Mouse (Mus musculus): Measurements from ENCODE around the gene Phactr2. TPM values are rescaled to one million over a fixed set of nuclear protein-coding genes. Genes with fewer than 3 reads are reported as not detected.
A peak's percentile ranks its signal among the peaks of the same experiment; 100 is the strongest.

Gene Phactr2
- polyA plus RNA-seq, 1 experiment from 2014 or later = 16.8 TPM

DNA sequence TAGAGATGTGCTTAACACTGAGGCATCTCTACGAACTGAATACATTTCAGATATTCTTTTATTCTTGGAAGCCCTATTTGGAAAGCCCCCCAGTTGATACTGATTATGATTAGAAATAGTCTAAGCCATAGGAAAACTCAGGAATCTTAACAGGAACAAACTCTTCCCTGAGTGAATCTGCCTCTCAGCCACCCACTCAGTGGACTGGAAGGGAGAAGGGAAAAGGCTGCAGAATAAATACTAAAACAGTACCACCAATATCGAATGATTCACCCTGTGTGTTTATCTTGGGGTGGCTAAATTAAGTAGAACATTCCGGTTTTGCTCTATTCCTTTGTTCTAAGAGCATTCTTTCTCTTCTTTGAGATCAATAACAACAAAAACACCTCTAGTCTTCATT, 63.2 kb downstream of the Phactr2 start:
- 72% methylated on average over 3 of the region's 3 CpGs for WGBS
- Histone ChIP-seq H3K4me1 (replicated peaks; ENCODE audit: control insufficient read depth, insufficient read depth) (no peaks in the 10 kb centered on the region; the same call in 1 of the 2 replicates), H3K9me3 (ENCODE audit: control insufficient read depth, low read length) (no peaks in the 10 kb centered on the region), H3K4me2 (replicated peaks; ENCODE audit: low read depth) (no peak overlapping the region), H3K36me3 (ENCODE audit: control insufficient read depth, insufficient read depth, low read length) (no peaks in the 10 kb centered on the region), H3K27me3 (ENCODE audit: control insufficient read depth, insufficient read depth, low read length) (no peaks in the 10 kb centered on the region), H3K4me3 (ENCODE audit: low read depth, low read length) (no peak overlapping the region), H3K27ac (replicated peaks) (no peak overlapping the region), H3K9ac (ENCODE audit: low read length) (no peak overlapping the region)
- ATAC-seq (ENCODE audit: low FRiP score, low TSS enrichment) (no peak), DNase-seq (ENCODE audit: low spot score) (no peak)
- no peak for TF ChIP-seq CTCF (IDR thresholded peaks at IDR 0.05; ENCODE audit: low read depth)
- TF ChIP-seq EP300 (optimal IDR thresholded peaks at IDR 0.05) = no peak

DNA sequence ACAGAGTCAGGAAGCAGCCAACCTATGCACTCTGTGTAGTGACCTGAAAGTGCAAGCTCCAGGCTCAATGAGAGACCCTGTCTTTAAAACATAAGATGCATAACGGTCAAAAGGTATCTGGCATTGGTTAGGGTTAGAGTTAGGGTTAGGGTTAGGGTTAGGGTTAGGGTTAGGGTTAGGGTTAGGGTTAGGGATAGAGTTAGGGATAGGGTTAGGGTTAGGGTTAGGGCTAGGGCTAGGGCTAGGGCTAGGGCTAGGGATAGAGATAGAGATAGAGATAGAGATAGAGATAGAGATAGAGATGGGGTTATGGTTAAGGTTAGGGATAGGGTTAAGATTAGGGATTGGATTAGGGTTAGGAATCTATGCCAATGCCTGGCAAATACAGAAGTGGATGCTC, 72.2 kb downstream of the Phactr2 start:
- Histone ChIP-seq H3K27ac (replicated peaks) (no peak overlapping the region), H3K9me3 (ENCODE audit: control insufficient read depth, low read length) (no peaks in the 10 kb centered on the region), H3K4me2 (replicated peaks; ENCODE audit: low read depth) (no peak overlapping the region), H3K9ac (ENCODE audit: low read length) (no peak overlapping the region), H3K27me3 (ENCODE audit: control insufficient read depth, insufficient read depth, low read length) (no peaks in the 10 kb centered on the region), H3K36me3 (ENCODE audit: control insufficient read depth, insufficient read depth, low read length) (no peaks in the 10 kb centered on the region), H3K4me3 (ENCODE audit: low read depth, low read length) (no peak overlapping the region), H3K4me1 (replicated peaks; ENCODE audit: control insufficient read depth, insufficient read depth) (no peaks in the 10 kb centered on the region)
- DNase-seq (ENCODE audit: low spot score) (no peak), ATAC-seq (ENCODE audit: low FRiP score, low TSS enrichment) (no peak)
- 85% methylated on average over 1 of the region's 1 CpGs for WGBS
- TF ChIP-seq CTCF (IDR thresholded peaks at IDR 0.05; ENCODE audit: low read depth) = no peak
- TF ChIP-seq EP300 (optimal IDR thresholded peaks at IDR 0.05) = no peak

DNA sequence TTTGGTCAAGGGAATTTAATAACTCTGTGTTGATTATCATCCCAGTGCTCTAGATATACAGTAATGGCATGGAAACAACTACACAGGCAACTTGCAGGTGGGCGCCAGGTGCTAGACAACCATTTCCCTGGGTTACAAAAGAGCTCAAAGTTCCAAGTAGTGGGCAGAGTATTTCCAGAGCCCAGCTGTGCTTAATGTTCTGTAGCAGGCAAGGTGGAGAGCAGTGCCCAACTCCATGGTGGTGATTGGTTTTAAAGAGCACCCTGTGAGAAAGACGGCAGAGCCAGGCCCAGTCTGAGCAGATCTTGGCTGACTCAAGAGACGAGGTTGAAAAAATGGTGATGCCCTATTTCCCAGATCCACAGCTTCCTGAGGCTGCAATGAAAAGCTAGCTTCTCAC, 78.5 kb downstream of the Phactr2 start:
- no peak for TF ChIP-seq EP300 (optimal IDR thresholded peaks at IDR 0.05)
- TF ChIP-seq CTCF (IDR thresholded peaks at IDR 0.05; ENCODE audit: low read depth) = no peak
- Histone ChIP-seq H3K27me3 (ENCODE audit: control insufficient read depth, insufficient read depth, low read length) (no peaks in the 10 kb centered on the region), H3K9me3 (ENCODE audit: control insufficient read depth, low read length) (no peaks in the 10 kb centered on the region), H3K4me3 (ENCODE audit: low read depth, low read length) (no peak overlapping the region), H3K27ac (replicated peaks) (no peak overlapping the region), H3K4me2 (replicated peaks; ENCODE audit: low read depth) (no peak overlapping the region), H3K36me3 (ENCODE audit: control insufficient read depth, insufficient read depth, low read length) (no peaks in the 10 kb centered on the region), H3K9ac (ENCODE audit: low read length) (no peak overlapping the region), H3K4me1 (replicated peaks; ENCODE audit: control insufficient read depth, insufficient read depth) (no peaks in the 10 kb centered on the region)
- 92% methylated on average over 3 of the region's 3 CpGs for WGBS
- DNase-seq (ENCODE audit: low spot score) (no peak), ATAC-seq (ENCODE audit: low FRiP score, low TSS enrichment) (no peak)

DNA sequence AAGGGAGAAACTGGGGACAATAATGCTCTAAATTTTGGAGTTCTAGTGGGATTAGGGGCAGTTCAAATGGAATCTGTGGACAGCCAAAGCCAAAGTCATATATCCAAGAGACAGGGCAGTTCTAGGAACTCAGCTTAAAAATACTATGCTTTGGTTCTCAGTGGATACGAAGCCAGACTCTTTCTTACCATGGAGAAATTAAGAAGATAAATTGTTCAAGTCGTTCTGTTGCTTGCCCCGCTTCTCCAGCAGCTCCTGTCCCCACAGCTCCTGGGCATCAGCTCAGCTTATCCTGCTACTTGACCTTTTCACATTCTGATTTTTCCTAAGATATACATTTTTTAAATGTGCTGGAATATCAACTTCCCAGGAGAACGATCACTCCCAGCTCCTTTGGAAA, 80.2 kb downstream of the Phactr2 start:
- peak overlapping the region; percentile 49; the same call in 1 of the 2 replicates for H3K27ac ChIP-seq (replicated peaks)
- H3K4me2 ChIP-seq (replicated peaks; ENCODE audit: low read depth) = no peak overlapping the region
- no peak overlapping the region for H3K9ac ChIP-seq (ENCODE audit: low read length)
- no peak for DNase-seq (ENCODE audit: low spot score)
- H3K36me3 ChIP-seq (ENCODE audit: control insufficient read depth, insufficient read depth, low read length) = no peaks in the 10 kb centered on the region
- ATAC-seq (ENCODE audit: low FRiP score, low TSS enrichment) = peak; percentile 32; the same call in 1 of the 2 replicates
- no peak overlapping the region for H3K4me3 ChIP-seq (ENCODE audit: low read depth, low read length)
- H3K27me3 ChIP-seq (ENCODE audit: control insufficient read depth, insufficient read depth, low read length) = no peaks in the 10 kb centered on the region
- 54% methylated on average over 4 of the region's 4 CpGs for WGBS
- no peaks in the 10 kb centered on the region for H3K4me1 ChIP-seq (replicated peaks; ENCODE audit: control insufficient read depth, insufficient read depth)
- no peak for TF ChIP-seq CTCF (IDR thresholded peaks at IDR 0.05; ENCODE audit: low read depth)
- TF ChIP-seq EP300 (optimal IDR thresholded peaks at IDR 0.05) = no peak
- H3K9me3 ChIP-seq (ENCODE audit: control insufficient read depth, low read length) = no peaks in the 10 kb centered on the region

DNA sequence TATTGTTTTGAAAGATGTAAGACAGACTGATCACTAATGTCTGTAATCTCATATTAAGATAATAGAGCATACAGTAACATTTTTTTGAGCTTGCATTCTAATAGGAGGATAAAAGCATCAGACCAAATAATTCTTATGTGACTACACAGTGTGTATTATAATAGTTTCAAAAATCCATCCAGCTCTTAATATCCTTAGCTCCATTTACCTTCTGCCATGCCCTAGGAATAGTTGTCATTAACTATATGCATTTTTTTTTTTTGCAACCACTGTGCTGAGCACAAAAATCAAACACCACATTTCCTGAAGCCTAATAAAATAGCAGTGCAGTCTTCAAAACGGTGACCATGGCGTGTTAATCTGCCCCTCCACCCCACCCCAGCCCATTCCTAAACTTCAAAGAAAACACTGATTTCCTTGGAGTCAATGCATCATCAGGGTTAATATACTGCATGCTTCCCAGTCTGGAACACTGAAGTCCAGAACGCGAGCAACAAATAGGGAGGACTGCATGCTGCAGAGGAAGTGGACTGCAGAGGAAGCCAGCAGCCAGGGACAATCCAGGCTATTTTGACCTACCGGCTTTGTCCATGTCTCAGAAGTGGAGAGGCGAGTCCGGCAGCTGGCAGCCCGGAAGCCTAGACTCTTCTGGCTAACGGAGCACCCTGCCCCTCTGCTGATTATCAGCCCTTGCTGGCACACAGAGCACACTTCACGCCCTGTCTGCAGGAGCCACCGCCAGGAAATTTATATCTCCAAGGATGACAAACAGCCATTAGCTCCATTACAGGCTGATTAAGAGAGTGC, 85.9 kb downstream of the Phactr2 start:
- peak overlapping the region; percentile 27 for H3K4me3 ChIP-seq (ENCODE audit: low read depth, low read length)
- WGBS = 4% methylated on average over 11 of the region's 11 CpGs

DNA sequence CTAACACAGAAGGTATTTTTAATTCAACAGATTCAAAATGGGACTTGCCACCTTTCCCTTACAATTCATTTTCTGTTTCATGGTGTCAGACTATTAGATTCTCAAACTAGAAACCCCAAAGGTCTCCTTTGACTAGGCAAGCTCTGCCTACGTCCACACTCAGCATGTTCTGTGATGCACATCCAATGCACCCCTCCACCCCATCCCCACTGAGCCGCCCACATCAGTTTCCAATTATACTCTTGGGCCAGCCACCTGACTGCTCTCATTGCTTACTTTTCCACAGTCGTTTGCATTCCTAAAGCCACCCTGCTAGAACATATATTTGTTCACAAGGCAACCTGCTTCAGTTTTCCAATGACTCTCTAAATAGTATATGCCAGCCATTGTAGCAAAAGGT, 89.3 kb downstream of the Phactr2 start:
- TF ChIP-seq EP300 (optimal IDR thresholded peaks at IDR 0.05) (no peak), CTCF (IDR thresholded peaks at IDR 0.05; ENCODE audit: low read depth) (no peak)
- no peak overlapping the region for H3K4me2 ChIP-seq (replicated peaks; ENCODE audit: low read depth)
- no peak for DNase-seq (ENCODE audit: low spot score)
- no peaks in the 10 kb centered on the region for H3K36me3 ChIP-seq (ENCODE audit: control insufficient read depth, insufficient read depth, low read length)
- no peak overlapping the region for H3K9ac ChIP-seq (ENCODE audit: low read length)
- H3K4me3 ChIP-seq (ENCODE audit: low read depth, low read length) = no peak overlapping the region
- ATAC-seq (ENCODE audit: low FRiP score, low TSS enrichment) = no peak
- 57% methylated on average over 3 of the region's 3 CpGs for WGBS
- no peaks in the 10 kb centered on the region for H3K27me3 ChIP-seq (ENCODE audit: control insufficient read depth, insufficient read depth, low read length)
- no peaks in the 10 kb centered on the region for H3K9me3 ChIP-seq (ENCODE audit: control insufficient read depth, low read length)
- H3K4me1 ChIP-seq (replicated peaks; ENCODE audit: control insufficient read depth, insufficient read depth) = peaks cover 3% of the 10 kb centered on the region; the same call in 1 of the 2 replicates
- no peak overlapping the region for H3K27ac ChIP-seq (replicated peaks)

More for the DNA sequence above, 85.9 kb downstream of the Phactr2 start:
- DNase-seq (ENCODE audit: low spot score) = peak; percentile 58
- H3K9me3 ChIP-seq (ENCODE audit: control insufficient read depth, low read length) = no peaks in the 10 kb centered on the region
- no peak for TF ChIP-seq EP300 (optimal IDR thresholded peaks at IDR 0.05)
- TF ChIP-seq CTCF (IDR thresholded peaks at IDR 0.05; ENCODE audit: low read depth) = peak; percentile 16; the same call in 1 of the 2 replicates
- peak; percentile 76; the same call in 1 of the 2 replicates for ATAC-seq (ENCODE audit: low FRiP score, low TSS enrichment)
- no peaks in the 10 kb centered on the region for H3K27me3 ChIP-seq (ENCODE audit: control insufficient read depth, insufficient read depth, low read length)
- peak overlapping the region; percentile 52 for H3K4me2 ChIP-seq (replicated peaks; ENCODE audit: low read depth)
- H3K27ac ChIP-seq (replicated peaks) = peak overlapping the region; percentile 83
- H3K4me1 ChIP-seq (replicated peaks; ENCODE audit: control insufficient read depth, insufficient read depth) = peaks cover 3% of the 10 kb centered on the region; the same call in 1 of the 2 replicates
- H3K36me3 ChIP-seq (ENCODE audit: control insufficient read depth, insufficient read depth, low read length) = no peaks in the 10 kb centered on the region
- H3K9ac ChIP-seq (ENCODE audit: low read length) = peak overlapping the region; percentile 32

Data from stomach, postnatal 0 days (tissue).